Mouse (Mus musculus) heart, postnatal 0 days (tissue): ENCODE measurements around the gene Cd86.

Experiments used
- CTCF ChIP-seq: IDR thresholded peaks from 2 replicates; pipeline ENCODE4 v1.5.1; 2016; ENCODE audit warnings: antibody characterized with exemption, control low read depth, low read depth
- EP300 ChIP-seq: IDR thresholded peaks from 2 replicates; pipeline ENCODE4 v1.6.1; 2016; ENCODE audit warnings: antibody characterized with exemption, low read depth

GRCm38 (mm10) chr16:36634971-36635710, 30.7 kb downstream of the Cd86 start:
- no peak for TF ChIP-seq CTCF
- no peak for TF ChIP-seq EP300
